17 mouse cellular contexts compared by ENCODE assay signal in genomic region chr13:25288736-25289135, GRCm38 (mm10). TPM values are rescaled to one million over a fixed set of nuclear protein-coding genes. Genes with fewer than 3 reads are reported as not detected.
"Had no signal": no experiment of that assay in that cellular context is flagged by ENCODE, and none has a peak within 500 bp of the region (broad histone marks: within the 10 kb centered on the region; RNA-seq: fewer than 3 reads in every experiment).

No protein-coding gene starts in this region.

- H3K4me3 ChIP-seq: midbrain, embryonic 10.5 days; midbrain, embryonic 12.5 days; neural tube, embryonic 12.5 days had no signal

- H3K27me3 ChIP-seq: midbrain, embryonic 12.5 days; neural tube, embryonic 12.5 days had no signal

- H3K36me3 ChIP-seq: midbrain, embryonic 10.5 days; midbrain, embryonic 12.5 days; neural tube, embryonic 12.5 days had no signal

- H3K4me2 ChIP-seq: lung, embryonic 14.5 days; midbrain, embryonic 12.5 days; neural tube, embryonic 12.5 days had no signal

- DNase-seq: lung, adult 18-20 months; lung, embryonic 14.5 days; lung, postnatal 10 days; lung, postnatal 4 days; midbrain, embryonic 14.5 days; right cerebral cortex, postnatal 14 days; spleen, adult 18-20 months; thymus, adult 18-20 months; thymus, postnatal 25 days; thymus, postnatal 4 days had no signal

- H3K27ac ChIP-seq: midbrain, embryonic 10.5 days; midbrain, embryonic 12.5 days; neural tube, embryonic 12.5 days had no signal

RNA-seq across cellular contexts. Expression of gene Nrsn1, which starts 18.4 kb away (rescaled TPM):
- total RNA-seq: megakaryocyte, adult 5-6 weeks; megakaryocyte-erythroid progenitor cell, adult 5-6 weeks; neutrophil, adult 5-6 weeks had no signal
- polyA plus RNA-seq: liver, embryonic 16.5 days had no signal
